Mouse (Mus musculus) CD4-positive, CD25-positive, alpha-beta regulatory T cell, adult 4 months (primary cell): ENCODE measurements around the gene Scarf1. TPM values are rescaled to one million over a fixed set of nuclear protein-coding genes. Genes with fewer than 3 reads are reported as not detected.

Experiments
- ATAC-seq: one replicate; pipeline ENCODE4 v1.8.0; 2017
- polyA plus RNA-seq, 2 experiments: library from polyadenylated mRNA; unstranded; fragments of 100-300 nt; shearing (Covaris generic); gene quantifications; one replicate each; pipeline ENCODE4 v1.2.1; 2017

Gene Scarf1
- polyA plus RNA-seq, 2 experiments from 2014 or later: 0.85 to 0.91 TPM

DNA sequence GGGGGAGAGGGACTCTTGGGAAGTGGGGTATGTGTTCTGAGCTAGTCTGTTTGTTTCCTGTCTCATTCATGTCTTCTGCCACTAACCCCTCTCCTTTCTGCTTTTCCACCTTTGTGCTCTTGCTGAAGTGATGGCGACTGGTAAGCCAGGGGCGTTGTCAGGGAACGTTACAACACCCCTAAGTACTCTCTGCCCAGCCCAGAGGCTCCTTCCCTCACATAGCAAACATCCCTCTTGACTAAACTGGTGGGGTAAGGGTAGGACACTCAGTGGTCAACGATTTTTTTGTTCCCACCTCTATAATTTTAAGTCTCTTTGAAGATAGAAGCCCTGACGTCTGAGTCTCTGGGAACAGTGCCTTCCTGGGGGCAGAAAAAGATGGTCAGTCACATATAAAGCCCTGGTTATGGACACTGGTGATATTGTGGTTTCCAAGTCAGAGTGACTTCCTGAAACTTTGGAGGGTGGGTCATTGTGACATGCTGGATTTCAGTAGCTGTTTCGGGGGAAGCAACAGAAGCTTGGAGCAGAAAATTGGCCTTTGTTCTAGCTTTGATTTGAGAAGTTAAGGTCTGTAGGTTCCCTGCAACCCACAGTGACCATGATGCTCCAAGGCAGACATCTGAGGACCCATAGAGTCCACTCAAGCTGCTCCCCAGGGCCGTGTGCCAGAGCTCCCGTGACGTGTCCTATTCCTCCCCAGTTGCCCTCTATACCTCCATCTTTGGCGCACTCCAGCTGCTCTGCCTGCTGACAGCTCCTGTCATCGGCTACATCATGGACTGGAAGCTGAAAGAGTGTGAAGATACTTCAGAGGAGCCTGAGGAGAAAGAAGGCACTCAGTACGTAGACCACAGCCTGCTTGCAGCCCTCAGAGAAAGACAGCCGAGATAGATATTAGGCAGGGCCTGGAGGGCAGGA is 53.2 kb downstream of the Scarf1 start:
- ATAC-seq: no peak

DNA sequence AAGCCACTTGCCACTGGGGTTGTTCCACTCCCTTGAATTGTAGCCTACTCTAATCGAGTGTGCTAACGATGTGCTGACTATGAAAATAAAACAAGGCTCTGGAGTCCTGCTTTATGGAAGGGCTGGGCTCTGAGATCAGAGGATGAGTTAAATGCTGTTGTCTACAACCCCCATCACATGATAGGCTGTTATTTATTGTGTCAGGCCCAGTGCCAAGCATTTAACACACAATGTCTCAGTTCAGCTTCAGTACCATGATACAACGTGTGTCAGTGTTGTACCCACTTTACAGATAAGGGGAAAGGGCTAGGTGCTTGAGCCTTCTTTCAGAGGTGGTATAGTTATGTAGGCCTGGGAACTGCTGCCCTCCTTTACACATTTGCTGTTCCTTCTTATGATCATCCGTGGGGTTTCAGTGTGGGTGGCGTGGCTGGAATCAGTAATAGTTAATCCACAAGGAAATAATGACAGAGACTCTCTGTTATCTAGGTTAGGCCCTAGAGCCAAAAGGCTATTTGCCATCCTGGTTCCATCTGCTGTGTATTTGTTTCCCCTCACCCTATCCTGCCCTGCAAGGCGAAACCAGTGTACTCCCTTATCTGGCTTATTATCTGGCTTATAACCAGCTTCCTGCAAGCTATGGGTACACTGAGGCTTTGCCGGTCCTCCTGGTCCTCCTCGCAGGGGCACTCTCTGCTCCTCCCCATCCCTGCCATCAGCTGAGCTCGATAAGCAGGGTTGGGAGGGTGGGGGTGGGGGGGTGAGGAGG is 54.2 kb downstream of the Scarf1 start:
- no peak for ATAC-seq

DNA sequence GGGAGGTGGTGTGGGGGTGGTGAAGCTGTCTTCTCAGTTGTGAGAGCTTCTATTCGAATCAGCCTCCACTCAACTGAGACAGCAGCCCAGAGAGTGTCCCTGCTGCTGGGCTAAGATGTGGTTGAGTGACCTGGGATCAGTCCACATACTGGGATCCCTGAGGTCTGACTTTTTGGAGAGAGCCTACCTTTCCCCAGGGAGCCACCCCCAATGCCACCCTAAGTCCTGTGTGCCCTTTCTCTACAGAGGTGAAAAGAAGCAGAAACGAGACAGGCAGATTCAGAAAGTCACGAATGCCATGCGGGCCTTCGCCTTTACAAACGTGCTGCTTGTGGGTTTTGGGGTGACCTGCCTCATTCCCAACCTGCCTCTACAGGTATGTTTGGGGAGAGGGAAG is 54.8 kb downstream of the Scarf1 start:
- ATAC-seq: no peak

DNA sequence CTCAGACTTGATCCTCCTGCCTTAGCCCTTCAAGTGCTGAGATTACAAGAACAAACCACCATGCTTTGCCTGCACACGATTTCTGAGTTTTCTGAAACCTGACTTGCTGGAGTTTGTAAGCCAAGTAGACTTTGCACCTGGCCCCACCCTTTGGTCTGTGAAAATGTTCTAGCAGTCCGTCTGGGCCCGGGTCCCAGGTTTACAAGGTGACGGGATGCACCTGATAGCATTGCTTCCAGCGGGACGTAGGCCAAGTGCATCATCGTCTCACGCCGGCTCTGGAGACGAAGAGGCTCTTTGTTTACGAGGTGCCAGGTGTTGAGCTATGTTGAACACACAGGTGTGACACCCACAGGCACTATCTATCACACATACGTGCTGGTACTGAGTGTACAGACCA is 55.6 kb downstream of the Scarf1 start:
- no peak for ATAC-seq

DNA sequence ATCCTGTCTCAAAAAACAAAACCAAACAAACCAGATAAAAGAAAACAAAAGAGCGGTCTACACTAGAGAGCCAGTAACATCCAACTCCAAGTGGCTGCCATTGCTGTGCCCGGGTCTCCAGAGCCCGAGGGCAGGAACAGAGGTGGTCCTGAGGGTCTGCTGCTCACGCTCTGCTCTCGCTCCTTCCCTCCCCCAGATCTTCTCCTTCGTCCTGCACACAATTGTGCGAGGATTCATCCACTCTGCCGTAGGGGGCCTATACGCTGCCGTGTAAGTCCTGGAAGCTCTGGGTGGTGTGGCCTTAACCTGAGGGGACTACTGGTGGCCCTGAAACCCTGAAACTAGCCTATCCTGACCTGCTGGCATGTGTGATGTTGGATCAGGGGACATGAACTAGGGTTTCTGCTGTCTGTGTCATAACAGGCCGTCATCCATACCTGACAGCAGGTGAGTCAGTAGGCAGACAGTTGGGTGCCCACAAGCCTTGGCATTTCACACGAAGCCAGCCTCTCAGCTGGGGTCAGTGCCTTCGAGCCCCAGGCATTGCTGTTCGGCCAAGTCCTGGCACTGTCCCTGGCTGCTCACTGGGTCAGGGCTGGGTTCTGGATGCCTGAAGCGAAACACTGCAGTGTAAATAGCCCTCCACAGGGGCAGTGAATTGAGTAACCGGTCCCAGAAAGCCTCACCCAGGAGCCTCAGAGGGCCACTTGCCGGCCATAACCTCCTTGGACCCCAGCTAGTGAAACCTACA is 57.2 kb downstream of the Scarf1 start:
- no peak for ATAC-seq

DNA sequence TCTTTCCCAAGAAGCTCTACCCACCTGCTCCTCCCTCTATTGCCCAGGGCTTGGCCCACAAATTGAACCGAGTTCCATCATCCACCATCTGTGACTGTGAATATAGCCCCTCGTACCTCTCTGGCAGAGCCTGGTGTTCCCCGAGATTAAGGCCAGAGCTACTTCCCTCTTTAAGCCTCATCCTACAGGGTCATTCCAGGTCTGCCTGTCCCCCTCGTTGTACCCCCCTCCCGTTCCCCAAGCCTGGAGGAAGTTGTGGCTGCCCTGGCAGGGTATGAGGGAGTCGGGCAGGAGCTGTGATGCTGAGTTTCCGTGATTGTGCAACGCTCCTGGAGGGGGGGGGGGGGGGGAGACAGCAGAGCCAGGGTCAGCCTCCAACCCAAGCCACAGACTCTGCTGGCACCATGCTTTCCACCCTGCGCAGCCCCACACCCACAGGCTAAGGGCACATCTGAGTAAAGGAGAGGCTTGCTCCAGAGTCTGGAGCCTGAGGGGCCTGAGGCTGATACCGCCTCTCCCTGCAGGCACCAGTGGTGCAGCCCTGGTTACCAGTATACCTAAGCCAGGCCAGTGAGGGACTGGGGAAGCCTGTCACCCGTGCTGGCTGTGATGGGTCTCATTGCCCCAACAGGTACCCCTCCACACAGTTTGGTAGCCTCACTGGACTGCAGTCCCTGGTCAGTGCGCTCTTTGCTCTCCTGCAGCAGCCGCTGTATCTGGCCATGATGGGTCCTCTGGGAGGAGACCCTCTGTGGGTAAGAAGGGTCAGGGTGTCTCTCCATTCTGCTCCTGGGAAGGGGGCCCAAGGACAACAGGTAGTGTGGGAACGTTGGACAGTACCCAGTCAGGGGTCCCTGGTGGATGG is 58.0 kb downstream of the Scarf1 start:
- no peak for ATAC-seq

DNA sequence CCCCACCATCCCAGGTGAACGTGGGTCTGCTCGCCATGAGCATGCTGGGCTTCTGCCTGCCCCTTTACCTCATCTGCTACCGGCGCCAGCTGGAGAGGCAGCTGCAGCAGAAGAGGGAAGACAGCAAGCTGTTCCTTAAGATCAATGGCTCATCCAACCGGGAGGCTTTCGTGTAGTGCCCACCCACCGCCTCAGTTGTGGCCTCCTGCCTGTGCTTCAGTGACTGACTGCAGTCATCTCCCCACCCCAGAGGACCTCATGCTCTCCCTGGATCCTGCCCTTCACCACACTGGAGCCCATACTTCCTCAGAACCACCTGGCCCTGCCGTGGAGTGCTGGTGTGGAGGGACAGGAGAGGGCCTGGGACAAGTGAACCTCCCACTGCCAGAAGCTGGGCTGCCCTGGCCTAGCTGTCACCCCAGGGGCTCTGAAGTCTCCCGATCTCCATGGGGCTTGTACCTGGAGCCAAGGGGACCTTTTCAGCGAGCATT is 59.0 kb downstream of the Scarf1 start:
- no peak for ATAC-seq

DNA sequence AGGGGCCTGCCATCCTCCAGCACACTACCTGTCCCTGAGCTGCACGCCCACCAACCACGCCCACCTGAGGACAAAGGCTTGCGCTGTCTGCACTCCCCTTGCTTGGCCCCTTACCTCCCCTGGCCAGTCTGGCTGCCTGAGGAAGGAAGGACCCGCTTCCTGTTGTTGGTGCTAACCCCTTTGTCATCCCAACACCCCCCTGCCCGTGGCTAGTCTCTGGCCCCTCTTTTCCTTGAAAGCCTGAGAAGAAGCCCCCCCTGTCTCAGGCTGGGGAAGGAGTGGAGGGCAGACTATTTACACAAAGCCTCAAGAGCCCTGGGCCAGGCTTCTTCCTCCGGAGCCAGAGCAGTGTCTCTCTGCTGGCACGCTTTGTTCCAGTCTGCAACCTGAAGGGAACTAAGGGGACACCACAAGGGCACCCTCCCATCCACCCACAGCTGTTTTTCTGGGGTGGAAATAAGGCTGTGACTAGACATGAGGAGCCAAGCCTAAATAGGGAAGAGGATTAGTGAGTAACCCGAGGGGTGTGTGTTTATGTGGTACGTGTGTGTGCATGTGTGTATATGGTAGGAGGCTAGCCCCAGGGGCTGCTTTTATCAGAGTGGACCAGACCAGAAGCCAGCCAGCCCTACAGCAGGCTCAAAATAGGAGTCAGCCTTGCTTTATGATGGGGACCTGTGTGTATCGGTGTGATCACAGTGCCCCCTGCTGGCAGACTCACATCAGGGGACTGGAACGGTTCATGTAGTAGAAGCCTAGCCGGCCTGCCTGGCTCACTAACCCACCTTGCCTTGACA is 59.7 kb downstream of the Scarf1 start:
- ATAC-seq: peak; percentile 93

DNA sequence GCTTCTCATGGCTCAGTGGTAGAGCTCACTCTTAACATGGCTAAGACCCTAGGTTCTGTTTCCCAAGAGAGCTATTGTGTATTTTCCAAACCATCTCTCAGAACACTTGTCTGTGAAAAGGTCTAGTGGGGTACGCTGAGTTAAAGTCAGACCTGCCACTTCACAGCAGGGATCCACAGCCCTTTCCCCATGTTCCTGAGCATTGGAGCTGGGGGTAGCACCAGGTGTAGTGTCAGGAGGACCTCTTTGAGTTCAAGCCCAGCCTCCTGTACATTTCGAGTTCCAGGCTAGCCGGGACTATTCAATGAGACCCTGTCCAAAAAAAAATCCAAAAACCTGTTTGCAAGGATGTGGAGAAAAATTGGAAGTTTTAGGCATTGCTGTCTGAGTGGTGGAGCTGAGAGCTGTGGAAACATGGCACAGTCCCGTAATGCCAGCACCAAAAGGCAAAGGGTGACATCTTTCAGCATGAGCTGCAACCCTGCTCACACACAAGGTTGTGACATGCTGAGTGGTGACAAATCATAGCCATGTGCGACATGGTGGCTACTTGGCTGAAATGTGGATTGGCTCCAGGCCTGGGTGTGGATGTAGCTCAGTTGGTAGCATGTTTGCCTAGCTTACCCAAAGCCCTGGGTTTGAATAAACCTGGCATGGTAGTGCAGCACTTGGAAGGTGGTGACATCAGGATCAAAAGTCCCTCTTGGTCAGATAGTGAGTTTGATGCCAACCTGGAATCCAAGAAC is 61.2 kb downstream of the Scarf1 start:
- no peak for ATAC-seq

DNA sequence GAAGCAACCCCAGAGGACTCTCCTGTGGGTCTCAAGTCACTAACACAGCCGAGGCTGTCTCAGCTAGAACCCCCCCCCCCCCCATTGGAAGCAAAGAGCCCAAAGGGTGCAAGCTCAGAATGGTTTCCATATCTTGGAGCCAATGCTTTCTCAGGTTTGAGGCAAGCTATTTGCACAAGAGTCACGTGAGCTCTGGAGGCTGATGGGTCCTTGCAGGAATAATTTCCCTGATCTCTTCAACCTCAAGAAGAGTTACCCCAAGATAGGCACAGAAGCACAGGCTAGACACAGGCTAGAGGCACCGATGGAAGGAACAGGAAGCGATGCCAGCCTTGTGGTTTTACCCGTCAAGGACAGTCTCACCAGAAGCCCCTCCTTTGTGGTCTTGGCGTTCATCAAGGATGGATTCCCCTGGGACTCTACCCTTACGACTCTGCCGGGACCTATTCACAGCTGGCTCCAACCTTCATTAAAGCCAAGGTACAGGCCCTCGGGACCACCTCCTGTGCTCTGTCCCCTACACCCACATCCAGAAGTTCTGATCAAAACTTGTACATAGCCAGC is 62.3 kb downstream of the Scarf1 start:
- ATAC-seq: no peak

Other genes starting within 250 kb of the Scarf1 start
- 100 to 1,000 TPM; 214 to 322 TPM for gene Rpa1, start 165.2 kb upstream of the Scarf1 start, polyA plus RNA-seq
- 10 to 100 TPM; 21.2 to 31.7 TPM for gene Smyd4, start 165.1 kb upstream of the Scarf1 start, polyA plus RNA-seq
- gene Serpinf1, start 90.8 kb upstream of the Scarf1 start, polyA plus RNA-seq: 1 to 10 TPM; 3.4 to 6.9 TPM
- under 1 TPM in 1 of 2 experiments, not detected in 1; 0.32 TPM for gene Serpinf2, start 73.9 kb upstream of the Scarf1 start, polyA plus RNA-seq
- gene Wdr81, start 58.8 kb upstream of the Scarf1 start, polyA plus RNA-seq: 1 to 10 TPM; 6.3 to 9.9 TPM
- gene Tlcd2, start 51.8 kb upstream of the Scarf1 start, polyA plus RNA-seq: 1 to 10 TPM; 8.8 to 9.0 TPM
- 10 to 100 TPM; 37.0 to 42.3 TPM for gene Prpf8, start 26.7 kb upstream of the Scarf1 start, polyA plus RNA-seq
- gene Rilp, start 3.4 kb upstream of the Scarf1 start, polyA plus RNA-seq: under 1 TPM in 1 of 2 experiments, not detected in 1; 0.56 TPM
- 10 to 100 TPM; 17.3 to 27.2 TPM for gene Slc43a2, start 18.2 kb downstream of the Scarf1 start, polyA plus RNA-seq
- gene Pitpna, start 74.6 kb downstream of the Scarf1 start, polyA plus RNA-seq: 10 to 100 TPM; 22.1 to 42.5 TPM
- 100 to 1,000 TPM; 123 to 160 TPM for gene Inpp5k, start 117.4 kb downstream of the Scarf1 start, polyA plus RNA-seq
- 10 to 100 TPM; 16.2 to 30.4 TPM for gene Myo1c, start 137.0 kb downstream of the Scarf1 start, polyA plus RNA-seq
- gene Crk, start 165.7 kb downstream of the Scarf1 start, polyA plus RNA-seq: 10 to 100 TPM; 10.4 to 15.3 TPM
- 100 to 1,000 TPM; 395 to 413 TPM for gene Ywhae, start 219.3 kb downstream of the Scarf1 start, polyA plus RNA-seq